Mouse (Mus musculus): Measurements from ENCODE around the gene Ccne1.

DNA sequence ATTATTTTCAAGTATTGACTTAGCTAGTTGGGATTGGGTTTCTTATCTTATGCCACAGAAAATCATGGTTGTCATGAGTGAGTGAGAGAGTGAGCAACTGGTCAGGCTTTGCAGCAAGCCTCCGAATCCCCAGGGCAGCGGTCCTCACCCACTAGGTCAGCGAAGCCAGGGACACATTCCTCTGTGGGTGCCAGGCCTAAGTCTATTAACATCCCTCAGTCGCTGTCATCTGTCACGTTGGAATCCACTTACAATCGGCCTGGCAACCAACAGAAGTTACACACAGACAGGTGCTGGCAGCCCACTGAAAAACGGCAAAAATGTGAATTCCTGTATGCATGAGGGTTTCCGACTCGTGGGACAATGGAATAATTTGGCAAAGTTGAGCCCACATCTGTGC lies 5.1 kb upstream of the Ccne1 start:
- TF ChIP-seq CTCF (IDR thresholded peaks at IDR 0.05; ENCODE audit: extremely low read depth, insufficient read depth, low read length) (no peak), POLR2A (IDR thresholded peaks at IDR 0.05; ENCODE audit: extremely low read depth, insufficient read depth, low read length) (no peak)
